In the genomic region with DNA sequence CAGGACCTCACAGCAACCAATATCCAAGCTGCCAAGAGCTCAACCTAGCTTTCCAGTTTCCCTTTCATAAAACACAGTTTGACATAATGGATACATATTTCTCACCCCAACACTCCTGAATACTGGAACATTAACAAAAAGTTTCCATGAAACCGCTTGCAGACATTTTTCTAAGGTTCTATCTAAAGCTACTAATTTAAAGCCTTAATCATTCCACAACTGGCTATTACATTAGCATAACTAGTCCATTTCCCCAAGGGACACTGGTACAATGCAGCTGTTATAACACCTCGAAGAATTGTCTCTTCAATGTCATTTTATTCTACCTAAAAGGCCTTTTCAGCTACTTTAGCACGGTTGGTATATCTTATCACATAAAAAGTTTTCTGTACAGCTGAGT, we compare ENCODE assay signal across 8 mouse cellular contexts. TPM values are rescaled to one million over a fixed set of nuclear protein-coding genes. Genes with fewer than 3 reads are reported as not detected.
DNase-seq lines count a peak whose midpoint lies in the region; ATAC-seq and TF ChIP-seq lines count a peak whose summit lies in the region.

No protein-coding gene starts in this region.

- H3K4me3 ChIP-seq in left cerebral cortex, adult 2 months = peak overlapping the region; percentile 88
- peak overlapping the region; percentile 95 for H3K4me3 ChIP-seq in forebrain, embryonic 10.5 days
- peak overlapping the region; percentile 95 for H3K4me3 ChIP-seq in limb, embryonic 11.5 days (ENCODE audit: low read depth, low read length)
- peak overlapping the region; percentile 94 for H3K4me3 ChIP-seq in neural tube, embryonic 15.5 days (replicated peaks)

- DNase-seq in left cerebral cortex, adult 2 months (ENCODE audit: extremely low spot score in 1 of 2, low spot score in 2 of 2) = no peak
- DNase-seq in left cerebral cortex, postnatal 10 days (ENCODE audit: extremely low spot score in 1 of 2, low spot score in 2 of 2) = no peak
- no peak for DNase-seq in forebrain, embryonic 10.5 days (ENCODE audit: extremely low spot score, low spot score)
- DNase-seq in limb, embryonic 11.5 days (ENCODE audit: low spot score) = no peak
- no peak for DNase-seq in frontal cortex, adult 2 months (ENCODE audit: extremely low spot score in 1 of 2, low spot score in 1 of 2)
- DNase-seq in layer of hippocampus, postnatal 14 days (ENCODE audit: low spot score in 2 of 2) = no peak

- H3K9me3 ChIP-seq in forebrain, embryonic 10.5 days = no peaks in the 10 kb centered on the region; the same call in 1 of the 2 replicates
- H3K9me3 ChIP-seq in limb, embryonic 11.5 days (ENCODE audit: control insufficient read depth, low read length) = no peaks in the 10 kb centered on the region
- H3K9me3 ChIP-seq in neural tube, embryonic 15.5 days (replicated peaks) = no peaks in the 10 kb centered on the region

- WGBS in forebrain, embryonic 10.5 days = 37% methylated on average over 3 of the region's 3 CpGs
- 31% methylated on average over 3 of the region's 3 CpGs for WGBS in limb, embryonic 11.5 days
- WGBS in neural tube, embryonic 15.5 days = 4% methylated on average over 3 of the region's 3 CpGs

- H3K4me1 ChIP-seq in forebrain, embryonic 10.5 days = peaks cover 57% of the 10 kb centered on the region
- H3K4me1 ChIP-seq in limb, embryonic 11.5 days (ENCODE audit: control insufficient read depth, insufficient read depth, low read length) = peaks cover 20% of the 10 kb centered on the region; the same call in 1 of the 2 replicates
- peaks cover 58% of the 10 kb centered on the region for H3K4me1 ChIP-seq in neural tube, embryonic 15.5 days

- no peak for ATAC-seq in limb, embryonic 11.5 days (ENCODE audit: insufficient number of reproducible peaks, low FRiP score, low TSS enrichment, low read depth)
- ATAC-seq in neural tube, embryonic 15.5 days (ENCODE audit: low FRiP score) = no peak
- ATAC-seq in inflammation-experienced regulatory T-cells, adult 6 months = no peak

- peak overlapping the region; percentile 83 for H3K4me2 ChIP-seq in limb, embryonic 11.5 days (ENCODE audit: low read depth, severe bottlenecking)
- peak overlapping the region; percentile 89 for H3K4me2 ChIP-seq in neural tube, embryonic 15.5 days

- peaks cover 16% of the 10 kb centered on the region for H3K27me3 ChIP-seq in forebrain, embryonic 10.5 days (ENCODE audit: poor library complexity, severe bottlenecking)
- H3K27me3 ChIP-seq in limb, embryonic 11.5 days (ENCODE audit: control insufficient read depth, insufficient read depth, low read length) = 0 out of 2 replicates have a peak, but pooled peaks cover 2% of the 10 kb centered on the region
- no peaks in the 10 kb centered on the region for H3K27me3 ChIP-seq in neural tube, embryonic 15.5 days (replicated peaks)

- no peak for TF ChIP-seq CTCF in left cerebral cortex, adult 2 months (IDR thresholded peaks at IDR 0.05)

- H3K27ac ChIP-seq in left cerebral cortex, adult 2 months = no peak overlapping the region
- H3K27ac ChIP-seq in forebrain, embryonic 10.5 days = peak overlapping the region; percentile 96; the same call in 1 of the 2 replicates
- no peak overlapping the region for H3K27ac ChIP-seq in limb, embryonic 11.5 days (replicated peaks; ENCODE audit: low read depth, low read length)
- H3K27ac ChIP-seq in neural tube, embryonic 15.5 days (replicated peaks) = peak overlapping the region; percentile 94

- H3K36me3 ChIP-seq in forebrain, embryonic 10.5 days (replicated peaks) = peaks cover 15% of the 10 kb centered on the region
- no peaks in the 10 kb centered on the region for H3K36me3 ChIP-seq in limb, embryonic 11.5 days (ENCODE audit: control insufficient read depth, insufficient read depth, low read length)
- H3K36me3 ChIP-seq in neural tube, embryonic 15.5 days = no peaks in the 10 kb centered on the region

- intact Hi-C loops in left cerebral cortex, adult 2 months (cut with DNase I) = loop anchor here (5.0 kb wide), 1 partner anchor 842 kb away; no protein-coding TSS in a partner anchor
- intact Hi-C loops in left cerebral cortex, postnatal 10 days (cut with DNase I) = loop anchor here (5.0 kb wide), 1 partner anchor 842 kb away; no protein-coding TSS in a partner anchor

- H3K9ac ChIP-seq in limb, embryonic 11.5 days (ENCODE audit: low read length) = peak overlapping the region; percentile 92
- peak overlapping the region; percentile 90 for H3K9ac ChIP-seq in neural tube, embryonic 15.5 days (replicated peaks)

RNA-seq across cellular contexts. Expression of gene Rgmb, which starts 6.0 kb away (rescaled TPM):
- total RNA-seq in left cerebral cortex, adult 2 months (2021) = 10 to 100 TPM; 71.0 to 75.1 TPM
- 10 to 100 TPM; 68.6 to 77.6 TPM for total RNA-seq in left cerebral cortex, postnatal 10 days (2021)
- 14.0 and 16.6 TPM in 2 replicates for polyA plus RNA-seq in forebrain, embryonic 10.5 days (2016; fragmentation: Nextera tagmentation; extraction: Ambion mirVana)
- polyA plus RNA-seq in limb, embryonic 11.5 days (2014; fragmentation: Nextera tagmentation; extraction: Ambion mirVana) = 19.4 and 21.8 TPM in 2 replicates
- 43.3 and 53.7 TPM in 2 replicates for polyA plus RNA-seq in neural tube, embryonic 15.5 days (2015; fragmentation: Nextera tagmentation; extraction: Ambion mirVana)
- under 1 TPM; 0.44 to 0.57 (median 0.52) TPM for polyA plus RNA-seq in inflammation-experienced regulatory T-cells, adult 6 months (2017; shearing (Covaris generic))
- 59.7 and 60.4 TPM in 2 replicates for polyA plus RNA-seq in frontal cortex, adult 2 months (2012; rRNA removed)
- total RNA-seq in layer of hippocampus, postnatal 14 days (2021) = 100 to 1,000 TPM; 101 to 102 TPM

Comparison
In these comparisons a context has a peak if more than half of its experiments do, and no peak if none do; other contexts are left out.
1. H3K27ac ChIP-seq: peak in forebrain, embryonic 10.5 days (single experiment) and neural tube, embryonic 15.5 days (single experiment); none in left cerebral cortex, adult 2 months (single experiment) and limb, embryonic 11.5 days (single experiment).
2. Peak in every context shown above with its lines, with median percentiles within 50 percentile points of each other: H3K4me3 ChIP-seq.